Mouse (Mus musculus) heart, postnatal 0 days (tissue): Measurements from ENCODE around the gene Notch2. TPM values are rescaled to one million over a fixed set of nuclear protein-coding genes. Genes with fewer than 3 reads are reported as not detected.

Experiments
- ATAC-seq: fragments of 200-750 bp; cut with Nextera tagmentation; 2 replicates; pipeline ENCODE4 v1.8.0; 2017; ENCODE audit warnings: low read depth, moderate number of reproducible peaks, moderate library complexity; ENCODE audit not compliant: insufficient read depth
- DNase-seq: peaks from one replicate; pipeline ENCODE4 v3.0.0-alpha.2; 2016; ENCODE audit warnings: low spot score
- H3K27ac ChIP-seq: fragments of 300-500 bp; sonication (generic); 2 replicates; pipeline ENCODE4 v1.5.1; 2014; ENCODE audit warnings: low read depth, mild to moderate bottlenecking
- H3K27me3 ChIP-seq: fragments of 300-500 bp; sonication (generic); 2 replicates; pipeline ENCODE4 v1.6.1; 2014; ENCODE audit warnings: low read length, mixed read lengths; ENCODE audit not compliant: control insufficient read depth, insufficient read depth
- H3K36me3 ChIP-seq: fragments of 300-500 bp; sonication (generic); replicated peaks from 2 replicates; pipeline ENCODE4 v1.6.1; 2014; ENCODE audit warnings: low read length, mixed read lengths; ENCODE audit not compliant: control insufficient read depth, insufficient read depth
- H3K4me1 ChIP-seq: fragments of 300-500 bp; sonication (generic); 2 replicates; pipeline ENCODE4 v1.6.1; 2014; ENCODE audit warnings: antibody characterized with exemption; ENCODE audit not compliant: control insufficient read depth, insufficient read depth
- H3K4me2 ChIP-seq: fragments of 300-500 bp; sonication (generic); 2 replicates; pipeline ENCODE4 v1.6.1; 2014; ENCODE audit warnings: low read depth, mild to moderate bottlenecking, low read length, moderate library complexity
- H3K4me3 ChIP-seq: fragments of 300-500 bp; sonication (generic); 2 replicates; pipeline ENCODE4 v1.5.1; 2014; ENCODE audit warnings: low read depth, low read length
- H3K9ac ChIP-seq: fragments of 300-500 bp; sonication (generic); replicated peaks from 2 replicates; pipeline ENCODE4 v1.6.1; 2014; ENCODE audit warnings: low read depth, low read length, mixed read lengths
- H3K9me3 ChIP-seq: fragments of 300-500 bp; sonication (generic); replicated peaks from 2 replicates; pipeline ENCODE4 v1.6.1; 2016; ENCODE audit warnings: low read length; ENCODE audit not compliant: control insufficient read depth
- CTCF ChIP-seq: IDR thresholded peaks from 2 replicates; pipeline ENCODE4 v1.5.1; 2016; ENCODE audit warnings: antibody characterized with exemption, control low read depth, low read depth
- EP300 ChIP-seq: IDR thresholded peaks from 2 replicates; pipeline ENCODE4 v1.6.1; 2016; ENCODE audit warnings: antibody characterized with exemption, low read depth
- WGBS: fragments of 180-500 bp; shearing (Covaris S2); extraction: QIAGEN DNeasy Blood & Tissue Kit; methylation state at CpG from one replicate; pipeline ENCODE4 v1.1.7; 2014; 5-methylcytosine and 5-hydroxymethylcytosine counted together
- polyA plus RNA-seq: library from polyadenylated mRNA; unstranded; fragments of >200 nt; fragmentation: Nextera tagmentation; extraction: Ambion mirVana; gene quantifications from 2 replicates; pipeline ENCODE4 v1.2.1, GENCODE M21; 2015
- total RNA-seq: library from RNA; depleted of rRNA; stranded (reverse); fragments of >200 nt; gene quantifications from 2 replicates; pipeline ENCODE4 v1.2.3, GENCODE M21; 2014; ENCODE audit warnings: low replicate concordance

The Notch2 gene
- total and polyA plus RNA-seq, 2 experiments from 2014 or later = 5.5 to 53.7 TPM

- 19% methylated on average over 9 of the region's 9 CpGs for WGBS
- H3K36me3 ChIP-seq = no peaks in the 10 kb centered on the region
- no peaks in the 10 kb centered on the region for H3K27me3 ChIP-seq
- ATAC-seq (peak; percentile 52; the same call in 1 of the 2 replicates), DNase-seq (no peak)
- peaks cover 47% of the 10 kb centered on the region for H3K4me1 ChIP-seq
- peak overlapping the region; percentile 15 for H3K4me3 ChIP-seq
- H3K4me2 ChIP-seq = peak overlapping the region; percentile 52
- TF ChIP-seq CTCF = no peak
- TF ChIP-seq EP300 = no peak
- H3K27ac ChIP-seq = peak overlapping the region; percentile 82
- H3K9ac ChIP-seq = 0 out of 2 replicates have a peak overlapping the region, but pooled peaks have one; percentile 15
- no peaks in the 10 kb centered on the region for H3K9me3 ChIP-seq
These were observed 29.7 kb downstream of the Notch2 start for GRCm38 (mm10) chr3:98042955-98043456.

GRCm38 (mm10) chr3:98043669-98044068 is 30.3 kb downstream of the Notch2 start:
- WGBS = 87% methylated on average over 4 of the region's 4 CpGs
- peaks cover 40% of the 10 kb centered on the region for H3K4me1 ChIP-seq
- no peak for TF ChIP-seq EP300
- TF ChIP-seq CTCF = no peak
- no peak overlapping the region for H3K4me2 ChIP-seq
- no peaks in the 10 kb centered on the region for H3K9me3 ChIP-seq
- no peaks in the 10 kb centered on the region for H3K36me3 ChIP-seq
- H3K27me3 ChIP-seq = no peaks in the 10 kb centered on the region
- no peak overlapping the region for H3K4me3 ChIP-seq
- ATAC-seq (no peak), DNase-seq (no peak)
- H3K9ac ChIP-seq = no peak overlapping the region
- H3K27ac ChIP-seq = peak overlapping the region; percentile 82

GRCm38 (mm10) chr3:98044768-98045368 is 31.5 kb downstream of the Notch2 start:
- no peak overlapping the region for H3K27ac ChIP-seq
- no peak overlapping the region for H3K9ac ChIP-seq
- H3K4me2 ChIP-seq = no peak overlapping the region
- no peak for DNase-seq
- H3K4me1 ChIP-seq = peaks cover 28% of the 10 kb centered on the region
- no peak for ATAC-seq
- 89% methylated on average over 4 of the region's 4 CpGs for WGBS
- H3K36me3 ChIP-seq = no peaks in the 10 kb centered on the region
- no peaks in the 10 kb centered on the region for H3K9me3 ChIP-seq
- H3K27me3 ChIP-seq = no peaks in the 10 kb centered on the region
- H3K4me3 ChIP-seq = no peak overlapping the region
- TF ChIP-seq CTCF = no peak
- no peak for TF ChIP-seq EP300

GRCm38 (mm10) chr3:98045465-98046148 is 32.3 kb downstream of the Notch2 start:
- 67% methylated on average over 8 of the region's 8 CpGs for WGBS
- no peak for DNase-seq
- H3K4me1 ChIP-seq = peaks cover 24% of the 10 kb centered on the region
- ATAC-seq = no peak
- no peak overlapping the region for H3K9ac ChIP-seq
- TF ChIP-seq EP300 (no peak), CTCF (no peak)
- H3K27ac ChIP-seq = peak overlapping the region; percentile 23; the same call in 1 of the 2 replicates
- H3K4me3 ChIP-seq = no peak overlapping the region
- H3K27me3 ChIP-seq = no peaks in the 10 kb centered on the region
- H3K9me3 ChIP-seq = no peaks in the 10 kb centered on the region
- no peaks in the 10 kb centered on the region for H3K36me3 ChIP-seq
- no peak overlapping the region for H3K4me2 ChIP-seq

GRCm38 (mm10) chr3:98046305-98046704 is 33.0 kb downstream of the Notch2 start:
- H3K36me3 ChIP-seq = no peaks in the 10 kb centered on the region
- ATAC-seq = peak; percentile 51
- WGBS = 25% methylated on average over 8 of the region's 8 CpGs
- H3K27me3 ChIP-seq = no peaks in the 10 kb centered on the region
- TF ChIP-seq EP300 (no peak), CTCF (0 out of 2 replicates have a peak, but pooled peaks have one; percentile 2)
- DNase-seq = no peak
- no peak overlapping the region for H3K4me2 ChIP-seq
- peaks cover 21% of the 10 kb centered on the region for H3K4me1 ChIP-seq
- H3K9me3 ChIP-seq = no peaks in the 10 kb centered on the region
- no peak overlapping the region for H3K9ac ChIP-seq
- H3K4me3 ChIP-seq = no peak overlapping the region
- peak overlapping the region; percentile 26; the same call in 1 of the 2 replicates for H3K27ac ChIP-seq
